Mouse (Mus musculus) bone marrow macrophage, adult 2 months (primary cell): ENCODE results near the gene Ear14.
"Not testable (repeated sequence)": the region's sequence is repeated elsewhere in the genome, so short reads cannot be mapped to it uniquely, and the experiment has no call there.

Source experiments
- CTCF ChIP-seq: IDR thresholded peaks from 2 replicates; pipeline ENCODE4 v1.5.1; 2012; ENCODE audit warnings: low read depth, mild to moderate bottlenecking, low read length, moderate library complexity
- POLR2A ChIP-seq: IDR thresholded peaks from 2 replicates; pipeline ENCODE4 v1.6.1; 2012; ENCODE audit warnings: mild to moderate bottlenecking, low read depth, low read length, borderline replicate concordance

DNA sequence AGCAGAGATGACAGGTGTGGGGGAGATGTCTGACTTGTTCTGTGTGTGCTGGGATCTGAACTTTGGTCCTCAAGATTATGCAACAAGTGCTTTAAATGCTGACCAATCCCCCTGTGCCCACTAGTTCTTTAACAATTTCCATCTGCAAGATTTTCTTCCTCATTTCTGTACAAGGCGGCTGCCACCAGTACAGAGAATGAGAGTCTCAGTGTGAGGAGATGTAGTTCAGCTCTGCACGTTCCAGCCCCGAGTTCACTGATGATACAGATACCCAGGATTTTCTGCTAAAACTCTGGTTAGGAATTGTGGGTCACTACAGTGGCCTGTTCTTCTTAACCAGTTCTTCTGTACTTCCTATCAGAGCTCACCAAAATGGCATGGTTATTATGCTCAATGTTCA, 16.9 kb downstream of the Ear14 start:
- not testable (repeated sequence) for TF ChIP-seq POLR2A, CTCF
